Mouse (Mus musculus): ENCODE data around the gene C4b. TPM values are rescaled to one million over a fixed set of nuclear protein-coding genes. Genes with fewer than 3 reads are reported as not detected.

Gene C4b
- polyA plus RNA-seq, 1 experiment = not detected

DNA sequence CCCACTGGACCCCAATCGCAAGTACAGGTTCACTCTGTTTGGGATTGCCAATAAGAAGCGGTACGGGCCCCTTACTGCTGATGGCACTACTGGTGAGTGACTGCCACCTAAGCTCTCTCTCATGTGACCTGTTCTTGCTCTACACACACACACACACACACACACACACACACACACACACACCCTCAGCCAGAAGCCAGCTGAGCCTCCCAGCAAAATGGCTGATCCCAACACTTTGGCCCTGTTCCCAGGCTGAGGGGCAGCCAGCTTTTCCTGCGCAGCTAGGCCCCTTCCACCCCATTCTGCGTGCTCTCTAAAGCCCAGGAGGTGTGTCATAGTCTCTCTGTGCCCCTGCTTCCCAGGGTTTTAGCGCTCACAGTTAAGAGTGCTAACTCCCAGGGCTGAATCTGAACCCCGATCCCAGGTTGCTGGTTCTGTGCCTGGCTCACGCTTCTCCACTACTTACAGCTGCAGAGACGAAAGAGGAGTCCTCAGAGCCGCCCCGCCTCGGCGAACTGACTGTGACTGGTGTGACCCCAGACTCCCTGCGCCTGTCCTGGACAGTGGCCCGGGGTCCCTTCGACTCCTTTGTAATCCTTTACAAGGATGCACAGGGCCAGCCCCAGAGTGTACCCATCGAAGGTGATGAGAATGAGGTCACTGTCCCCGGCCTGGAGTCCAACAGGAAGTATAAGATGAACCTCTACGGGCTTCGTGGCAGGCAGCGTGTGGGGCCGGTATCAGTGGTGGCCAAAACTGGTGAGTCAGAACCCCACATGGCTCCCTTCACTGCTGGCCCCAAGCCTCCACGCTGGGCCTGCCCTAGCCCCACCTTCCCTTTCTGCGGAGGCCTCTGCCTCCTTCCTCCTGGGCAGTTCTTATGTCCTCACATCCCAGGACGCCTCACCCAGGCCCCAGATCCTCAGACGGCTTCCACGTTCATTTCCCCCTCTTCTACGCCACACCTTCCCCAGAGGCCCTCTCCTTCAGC lies 58.3 kb downstream of the C4b start:
- no peak for TF ChIP-seq GATA1 (IDR thresholded peaks at IDR 0.05; ENCODE audit: low read length)

DNA sequence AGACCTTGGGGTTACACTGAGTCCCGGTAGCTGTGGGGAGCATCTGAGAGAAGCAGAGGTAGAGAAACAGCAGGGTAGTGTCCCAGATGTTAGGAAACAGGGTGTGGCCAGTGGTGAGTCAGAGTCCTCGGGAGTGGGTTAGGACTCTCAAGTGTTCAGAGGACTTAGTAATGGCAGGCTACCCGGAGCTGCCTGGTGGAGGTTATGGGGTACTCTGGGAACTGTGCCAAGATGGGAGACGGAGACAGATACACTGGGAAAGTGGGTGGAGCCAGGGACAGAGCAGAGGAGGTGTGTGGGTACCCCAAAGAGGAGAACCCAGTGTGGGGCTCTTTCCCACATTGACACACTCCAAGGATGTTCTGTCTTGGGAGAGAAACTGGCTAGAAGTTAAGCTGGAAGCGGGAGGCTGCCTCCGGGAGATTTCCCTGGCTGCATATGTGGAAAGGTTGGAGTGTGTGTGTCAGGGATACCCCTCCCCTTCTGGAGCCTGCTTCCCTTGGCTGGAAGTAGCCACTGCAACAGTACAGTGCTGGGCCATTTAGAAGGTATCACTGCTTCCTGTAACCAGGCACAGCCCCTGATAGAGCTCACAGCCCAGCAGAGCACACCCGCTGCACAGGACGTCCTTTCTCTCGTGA lies 59.3 kb downstream of the C4b start:
- TF ChIP-seq GATA1 (IDR thresholded peaks at IDR 0.05; ENCODE audit: low read length) = no peak

DNA sequence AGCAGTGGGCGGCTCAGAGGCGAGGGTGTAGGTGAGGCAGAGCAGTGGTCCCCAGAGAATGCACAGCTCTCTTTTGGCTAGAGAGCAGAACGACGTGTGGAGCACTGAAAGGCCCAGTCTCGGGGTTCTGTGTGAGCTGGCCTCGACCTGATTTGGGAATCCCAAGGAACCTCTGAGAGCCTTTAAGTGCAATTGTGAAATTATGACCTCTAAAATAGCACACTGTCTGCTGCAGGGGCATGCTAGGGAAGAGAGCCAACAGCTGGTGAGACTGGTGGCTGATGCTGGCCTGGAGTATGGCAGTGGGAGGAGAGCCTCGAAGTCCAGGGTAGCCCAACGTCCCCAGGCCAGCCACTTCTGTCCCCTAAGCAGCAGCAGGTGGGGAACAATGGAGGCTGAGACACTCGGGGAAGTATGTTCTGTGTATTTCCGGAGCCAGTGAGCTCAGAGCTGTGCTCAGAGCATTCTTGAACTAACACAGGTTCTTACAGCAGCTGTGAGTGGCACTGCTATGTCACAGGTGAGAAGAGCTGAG lies 59.9 kb downstream of the C4b start:
- no peak for TF ChIP-seq GATA1 (IDR thresholded peaks at IDR 0.05; ENCODE audit: low read length)

DNA sequence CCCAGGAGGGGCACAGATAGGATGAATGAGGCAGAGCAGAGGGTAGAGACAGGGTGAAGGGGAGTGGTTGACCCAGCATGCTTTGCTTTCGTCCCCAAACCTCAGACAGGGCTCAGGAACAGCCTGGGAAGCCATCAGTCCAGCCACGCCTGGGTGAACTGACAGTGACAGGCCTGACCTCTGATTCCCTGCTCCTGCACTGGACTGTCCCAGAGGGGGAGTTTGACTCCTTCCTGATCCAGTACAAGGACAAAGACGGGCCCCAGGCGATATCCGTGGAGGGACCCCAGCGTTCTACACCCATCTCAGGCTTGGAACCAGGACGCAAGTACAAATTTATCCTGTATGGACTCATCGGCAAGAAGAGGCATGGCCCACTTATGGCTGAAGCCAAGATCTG lies 60.5 kb downstream of the C4b start:
- TF ChIP-seq GATA1 (IDR thresholded peaks at IDR 0.05; ENCODE audit: low read length) = no peak

DNA sequence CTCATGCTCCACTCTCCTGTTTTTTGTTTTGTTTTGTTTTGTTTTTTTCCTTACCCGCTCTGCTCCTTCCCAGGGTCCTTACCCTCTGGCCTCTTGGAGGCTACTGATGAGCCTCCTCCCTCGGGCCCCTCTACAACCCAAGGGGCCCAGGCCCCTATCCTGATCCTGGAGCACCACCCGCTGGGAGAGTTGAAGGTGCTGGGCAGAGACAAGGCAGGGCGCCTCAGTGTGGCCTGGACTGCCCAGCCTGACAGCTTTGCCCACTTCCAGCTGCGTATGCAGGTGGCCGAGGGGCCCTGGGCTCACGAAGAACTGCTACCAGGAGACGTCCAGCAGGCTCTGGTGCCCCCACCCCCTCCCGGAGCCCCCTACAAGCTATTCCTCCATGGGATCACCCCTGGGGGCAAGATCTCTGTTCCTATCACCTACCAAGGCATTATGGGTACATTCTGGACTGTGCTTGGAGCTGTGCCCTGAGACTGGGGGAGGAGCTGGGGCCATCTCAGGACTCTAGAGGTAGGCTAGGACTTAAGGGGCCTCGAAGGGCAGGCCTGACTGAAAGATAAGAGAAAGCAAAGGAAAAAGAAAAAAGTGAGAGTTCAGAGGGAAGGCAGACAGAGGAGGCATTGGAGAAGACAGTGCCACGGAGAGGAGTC lies 61.7 kb downstream of the C4b start:
- TF ChIP-seq GATA1 (IDR thresholded peaks at IDR 0.05; ENCODE audit: low read length) = no peak

DNA sequence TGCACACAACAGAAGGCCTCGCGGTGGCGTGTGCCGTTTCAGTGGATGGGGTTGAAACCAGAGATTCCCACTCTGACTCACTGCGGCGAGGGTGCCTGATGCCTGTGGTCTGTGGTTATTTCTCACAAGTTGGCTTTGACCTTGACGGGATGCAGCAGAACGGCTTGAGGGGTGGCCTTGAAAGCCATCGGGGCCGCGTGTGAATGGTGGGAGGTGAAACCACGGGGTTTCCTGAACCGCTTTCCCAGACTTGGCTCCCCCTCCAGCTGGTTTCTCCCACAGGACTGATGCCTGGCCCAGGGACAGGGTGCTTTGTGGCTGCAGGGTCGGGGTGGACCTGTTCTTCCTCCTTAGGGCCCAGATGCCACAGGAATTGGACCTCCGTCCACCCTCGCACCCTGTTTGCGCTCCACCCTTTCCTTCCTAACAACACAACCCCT lies 62.5 kb downstream of the C4b start:
- TF ChIP-seq GATA1 (IDR thresholded peaks at IDR 0.05; ENCODE audit: low read length) = no peak

DNA sequence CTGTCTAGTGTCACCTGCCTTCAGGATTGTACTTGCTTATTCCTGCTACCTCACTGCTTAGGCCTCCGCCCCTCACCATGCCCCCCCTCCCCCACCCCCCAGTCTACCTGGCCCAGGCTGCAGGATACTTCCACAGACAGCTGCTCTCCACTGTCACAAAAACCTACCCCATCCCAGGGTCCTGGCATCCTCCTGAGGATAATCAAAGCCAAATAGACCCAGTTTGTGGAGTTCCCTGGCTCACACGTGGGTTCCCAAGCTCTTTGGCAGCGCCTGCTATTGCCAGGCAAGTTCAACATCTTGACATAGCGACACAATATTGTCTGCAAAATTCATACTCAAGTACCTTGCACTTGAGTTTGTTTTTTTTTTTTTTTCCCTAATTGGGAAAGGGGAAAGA lies 63.1 kb downstream of the C4b start:
- no peak for TF ChIP-seq GATA1 (IDR thresholded peaks at IDR 0.05; ENCODE audit: low read length)

DNA sequence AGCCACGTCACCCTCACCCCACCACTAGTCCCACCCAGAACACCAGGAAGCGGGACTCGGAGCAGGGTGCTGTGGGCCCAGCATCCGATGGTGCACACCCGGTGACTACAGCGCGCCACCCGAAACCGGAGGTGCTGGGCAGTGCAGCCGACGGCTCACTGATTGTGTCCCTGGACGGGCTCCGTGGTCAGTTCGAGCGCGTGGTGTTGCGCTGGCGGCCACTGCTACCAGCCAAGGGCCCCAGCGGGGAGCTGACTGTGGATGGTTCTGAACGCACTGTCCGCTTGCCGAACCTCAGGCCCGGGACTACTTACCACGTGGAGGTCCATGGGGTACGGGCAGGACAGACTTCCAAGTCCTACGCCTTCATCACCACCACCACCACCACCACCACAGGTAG lies 63.5 kb downstream of the C4b start:
- TF ChIP-seq GATA1 (IDR thresholded peaks at IDR 0.05; ENCODE audit: low read length) = no peak

Other genes starting within 250 kb of the C4b start
- gene Btnl6, start 226.5 kb downstream of the C4b start, polyA plus RNA-seq (2012) = not detected in 2 replicates
- 0.78 and 0.90 TPM in 2 replicates for gene Notch4, start 179.6 kb downstream of the C4b start, polyA plus RNA-seq (2012)
- gene Gpsm3, start 154.1 kb downstream of the C4b start, polyA plus RNA-seq (2012) = 297 and 335 TPM in 2 replicates
- 127 and 177 TPM in 2 replicates for gene Pbx2, start 152.6 kb downstream of the C4b start, polyA plus RNA-seq (2012)
- gene Ager, start 146.0 kb downstream of the C4b start, polyA plus RNA-seq (2012) = 4.7 and 5.9 TPM in 2 replicates
- gene Rnf5, start 140.2 kb downstream of the C4b start, polyA plus RNA-seq (2012) = 67.6 and 71.2 TPM in 2 replicates
- gene Agpat1, start 139.6 kb downstream of the C4b start, polyA plus RNA-seq (2012) = 137 and 143 TPM in 2 replicates
- gene Egfl8, start 127.9 kb downstream of the C4b start, polyA plus RNA-seq (2012) = 1.1 and 1.4 TPM in 2 replicates
- gene Ppt2, start 115.4 kb downstream of the C4b start, polyA plus RNA-seq (2012) = 28.0 and 46.7 TPM in 2 replicates
- 0.04 TPM in 1 of 2 replicates, not detected in the other for gene Prrt1, start 114.3 kb downstream of the C4b start, polyA plus RNA-seq (2012)
- gene Fkbpl, start 99.1 kb downstream of the C4b start, polyA plus RNA-seq (2012) = 7.1 and 7.5 TPM in 2 replicates
- 130 TPM in 2 replicates for gene Atf6b, start 96.7 kb downstream of the C4b start, polyA plus RNA-seq (2012)
- not detected in 2 replicates for gene Tnxb, start 73.3 kb downstream of the C4b start, polyA plus RNA-seq (2012)
- gene Cyp21a1, start 60.7 kb upstream of the C4b start, polyA plus RNA-seq (2012) = not detected in 2 replicates
- gene Stk19, start 93.1 kb upstream of the C4b start, polyA plus RNA-seq (2012) = 52.4 and 52.9 TPM in 2 replicates
- 47.6 and 78.7 TPM in 2 replicates for gene Dxo, start 93.1 kb upstream of the C4b start, polyA plus RNA-seq (2012)
- 62.2 and 65.4 TPM in 2 replicates for gene Skiv2l, start 106.3 kb upstream of the C4b start, polyA plus RNA-seq (2012)
- 375 and 385 TPM in 2 replicates for gene Nelfe, start 106.5 kb upstream of the C4b start, polyA plus RNA-seq (2012)
- not detected in 2 replicates for gene Cfb, start 118.6 kb upstream of the C4b start, polyA plus RNA-seq (2012)
- gene Zbtb12, start 135.6 kb upstream of the C4b start, polyA plus RNA-seq (2012) = 24.4 and 27.6 TPM in 2 replicates
- not detected in 2 replicates for gene Gm20547, start 138.2 kb upstream of the C4b start, polyA plus RNA-seq (2012)
- 0.49 and 1.3 TPM in 2 replicates for gene C2, start 154.4 kb upstream of the C4b start, polyA plus RNA-seq (2012)
- 352 and 449 TPM in 2 replicates for gene Ehmt2, start 154.6 kb upstream of the C4b start, polyA plus RNA-seq (2012)
- gene Slc44a4, start 170.6 kb upstream of the C4b start, polyA plus RNA-seq (2012) = not detected in 2 replicates
- gene Neu1, start 187.4 kb upstream of the C4b start, polyA plus RNA-seq (2012) = 12.3 and 17.6 TPM in 2 replicates
- gene Hspa1b, start 215.4 kb upstream of the C4b start, polyA plus RNA-seq (2012) = 0.33 and 0.36 TPM in 2 replicates
- 0.12 TPM in 1 of 2 replicates, not detected in the other for gene Gm20481, start 226.0 kb upstream of the C4b start, polyA plus RNA-seq (2012)
- not detected in 2 replicates for gene Hspa1a, start 228.3 kb upstream of the C4b start, polyA plus RNA-seq (2012)
- gene Hspa1l, start 228.8 kb upstream of the C4b start, polyA plus RNA-seq (2012) = 0.02 TPM in 1 of 2 replicates, not detected in the other
- gene Lsm2, start 238.0 kb upstream of the C4b start, polyA plus RNA-seq (2012) = 309 and 320 TPM in 2 replicates